Mouse (Mus musculus) adipocyte (in vitro differentiated cells): Measurements from ENCODE around the gene Naa50.

Source experiments
- DNase-seq: peaks from one replicate; pipeline ENCODE4 v3.0.0-alpha.2; 2016; ENCODE audit warnings: low spot score

Gene Naa50

GRCm38 (mm10) chr16:44139536-44140185, at the start of gene Naa50, which contains the start of gene Atp6v1a:
Naa50 (plus strand) TSS chr16:44139830.
Atp6v1a (minus strand) TSS chr16:44139705.
- DNase-seq = peak; percentile 98

DNA sequence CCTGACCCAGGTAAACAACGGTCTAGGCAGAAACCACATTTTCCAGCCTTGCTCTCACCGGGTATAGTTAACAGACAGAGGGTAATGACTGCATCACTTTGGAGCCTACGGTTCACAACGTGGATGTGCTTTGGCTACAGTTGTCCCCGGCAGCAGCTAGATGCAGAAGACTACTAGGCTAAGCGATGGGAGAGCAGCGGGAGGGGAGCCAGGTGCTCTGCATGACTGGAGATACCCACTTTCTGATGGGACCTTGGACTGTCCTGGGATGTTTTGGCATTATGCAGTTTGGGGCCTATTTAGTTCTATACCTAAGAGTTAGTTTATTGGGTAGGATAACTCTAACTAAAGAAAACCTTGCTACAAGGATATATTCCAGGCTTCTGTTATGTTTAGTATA, 40.3 kb upstream of the Naa50 start:
- no peak for DNase-seq

GRCm38 (mm10) chr16:44101181-44101710, 38.4 kb upstream of the Naa50 start:
- DNase-seq = no peak

DNA sequence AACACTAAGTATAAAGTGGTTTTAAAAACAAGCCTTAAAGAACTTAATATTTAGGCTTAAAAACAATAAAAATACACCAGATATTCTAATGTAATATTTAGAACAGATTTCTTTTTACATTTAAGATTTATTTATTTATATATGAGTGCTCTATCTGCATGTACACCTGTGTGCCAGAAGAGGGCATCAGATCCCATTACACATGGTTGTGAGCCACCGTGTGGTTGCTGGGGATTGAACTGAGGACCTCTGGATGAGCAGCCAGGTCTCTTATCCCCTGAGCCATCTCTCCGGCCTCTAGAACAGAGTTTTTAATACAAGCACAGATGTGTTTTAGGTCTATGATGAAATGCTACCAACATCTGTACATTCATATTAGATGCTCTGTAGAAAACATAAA, 36.7 kb upstream of the Naa50 start:
- DNase-seq = no peak

- DNase-seq = no peak
Measured at GRCm38 (mm10) chr16:44103806-44104766, 35.5 kb upstream of the Naa50 start.

- DNase-seq = no peak
Measured at GRCm38 (mm10) chr16:44105211-44105610, 34.4 kb upstream of the Naa50 start.

- no peak for DNase-seq
Measured at GRCm38 (mm10) chr16:44109002-44109401, 30.6 kb upstream of the Naa50 start.

DNA sequence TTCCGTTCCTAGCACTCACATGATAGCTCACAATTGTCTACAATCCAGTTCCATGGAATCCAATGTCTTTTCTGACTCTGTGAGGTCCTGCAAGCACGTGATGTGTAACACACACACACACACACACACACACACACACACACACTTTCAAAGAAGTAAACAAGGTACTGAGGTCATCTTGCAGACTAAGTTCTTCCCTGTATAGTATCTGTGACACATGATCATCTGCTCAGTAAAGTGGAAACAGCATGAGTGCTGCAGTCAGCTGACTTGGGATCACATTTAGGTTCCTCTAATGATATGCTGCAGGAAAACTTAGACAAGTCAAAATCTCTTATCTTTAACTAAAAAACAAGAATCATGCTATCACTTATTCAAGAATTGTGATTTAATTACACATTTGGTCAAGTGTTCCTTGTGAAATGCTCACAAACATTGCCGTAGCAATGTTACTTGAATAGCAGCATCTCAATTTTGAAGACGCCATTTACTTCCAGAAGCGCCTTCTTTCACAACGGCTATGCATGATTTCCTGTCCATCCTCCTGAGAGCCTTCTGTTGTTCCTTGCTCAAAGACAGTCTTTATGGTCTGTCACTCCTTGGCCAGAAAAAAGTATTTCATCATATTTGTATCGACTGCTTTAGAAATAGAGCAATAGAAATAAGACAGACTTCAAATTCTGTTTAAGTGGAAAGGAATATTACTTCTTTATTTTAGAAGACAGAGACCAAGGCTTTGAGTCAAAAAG, 19.7 kb upstream of the Naa50 start:
- DNase-seq = peak; percentile 40

GRCm38 (mm10) chr16:44122122-44122521, 17.5 kb upstream of the Naa50 start:
- DNase-seq = no peak

DNA sequence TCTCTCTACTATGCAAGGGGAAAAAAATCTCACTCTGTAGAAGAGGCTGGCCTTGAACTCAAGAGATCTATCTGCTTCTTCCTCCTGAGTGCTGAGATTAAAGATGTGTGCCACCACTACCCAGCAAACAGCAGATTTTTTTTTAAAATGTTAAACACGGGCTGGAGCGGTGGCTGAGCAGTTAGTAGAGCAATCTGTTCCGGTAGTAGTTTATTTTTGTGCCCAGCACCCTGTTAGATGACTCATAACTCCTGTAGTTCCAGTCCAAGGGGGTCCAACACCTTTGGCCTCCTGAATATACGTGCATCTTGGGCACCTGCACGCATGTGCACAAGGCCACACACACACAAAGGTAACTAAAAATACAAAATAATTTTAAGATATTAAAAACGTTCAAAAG, 17.1 kb upstream of the Naa50 start:
- DNase-seq = no peak

- peak; percentile 66 for DNase-seq
Measured at GRCm38 (mm10) chr16:44122982-44123725, 16.5 kb upstream of the Naa50 start.

DNA sequence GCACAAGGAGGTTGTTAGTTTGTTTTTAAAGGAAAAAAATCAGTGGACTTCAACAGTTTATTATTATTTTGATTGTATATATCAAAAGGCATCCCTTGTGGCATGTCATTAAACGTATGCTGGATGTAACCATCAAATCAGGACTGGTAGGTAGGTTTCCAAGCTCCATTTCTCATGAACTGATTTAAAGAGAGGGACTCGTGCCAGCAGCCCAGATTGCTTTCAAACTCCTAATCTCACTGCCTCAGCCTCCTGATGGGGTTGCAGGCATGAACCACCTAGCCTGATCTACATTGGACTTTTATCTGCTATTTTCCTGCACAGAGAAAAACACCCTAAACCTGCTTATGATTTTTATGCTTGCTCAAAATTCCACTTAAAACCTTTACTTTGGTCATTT, 15.8 kb upstream of the Naa50 start:
- no peak for DNase-seq

DNA sequence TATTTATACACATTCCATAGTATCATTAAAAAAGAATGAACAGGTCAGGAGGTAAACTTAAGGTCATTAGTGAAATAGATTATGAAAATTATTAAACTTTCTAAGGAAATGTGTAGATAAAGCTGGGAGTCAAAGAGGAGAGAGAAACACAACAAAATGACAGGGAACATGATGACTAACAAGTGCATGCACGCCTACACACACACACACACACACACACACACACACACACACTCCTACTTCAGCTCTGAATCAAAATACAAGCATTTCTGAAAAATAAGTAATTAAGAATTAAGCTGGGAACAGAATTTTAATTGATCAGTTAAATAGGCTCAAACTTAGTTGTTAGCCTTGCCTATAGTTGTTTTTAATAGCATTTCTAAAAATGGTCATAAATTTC, 14.9 kb upstream of the Naa50 start:
- no peak for DNase-seq

- no peak for DNase-seq
Measured at GRCm38 (mm10) chr16:44125436-44125835, 14.2 kb upstream of the Naa50 start.

DNA sequence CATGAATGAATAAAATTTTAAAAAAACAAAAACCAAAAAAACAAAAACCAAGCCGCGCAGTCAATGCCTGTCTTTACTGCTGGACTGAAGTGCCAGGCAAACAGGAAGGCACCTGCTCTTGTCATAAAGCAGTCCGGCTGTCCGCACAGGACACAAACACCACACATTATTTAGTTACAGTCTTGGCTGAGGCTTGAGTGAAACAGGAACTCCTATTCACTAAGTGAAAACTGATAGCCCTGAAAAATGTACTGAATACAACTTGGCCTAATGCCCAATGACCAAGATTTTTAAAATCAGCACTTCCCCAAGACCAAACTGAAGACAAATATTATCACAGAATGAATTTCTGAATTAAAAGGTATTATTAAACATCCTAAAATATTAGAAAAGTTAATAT, 13.2 kb upstream of the Naa50 start:
- no peak for DNase-seq

DNA sequence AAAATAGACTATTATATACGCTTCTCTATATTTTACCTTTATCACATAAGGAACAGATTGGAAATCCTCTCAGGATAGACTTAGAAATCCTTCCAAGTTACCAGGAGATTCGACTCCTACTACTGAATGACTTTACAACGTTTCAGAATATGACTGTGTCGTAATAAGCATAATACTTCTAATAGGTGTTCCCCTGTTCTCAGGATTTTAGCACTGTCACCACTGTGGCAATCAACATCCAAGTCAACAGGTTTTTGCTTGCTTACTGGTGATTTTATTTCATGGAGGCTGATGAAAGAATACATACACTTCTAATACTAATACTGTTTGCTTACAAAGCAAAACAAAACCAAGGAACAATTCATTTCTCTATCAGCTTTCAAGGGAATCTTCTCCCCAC, 7.3 kb upstream of the Naa50 start:
- DNase-seq = no peak

GRCm38 (mm10) chr16:44133187-44133586, 6.4 kb upstream of the Naa50 start:
- no peak for DNase-seq

- peak; percentile 65 for DNase-seq
Measured at GRCm38 (mm10) chr16:44136511-44137021, 3.1 kb upstream of the Naa50 start.

DNA sequence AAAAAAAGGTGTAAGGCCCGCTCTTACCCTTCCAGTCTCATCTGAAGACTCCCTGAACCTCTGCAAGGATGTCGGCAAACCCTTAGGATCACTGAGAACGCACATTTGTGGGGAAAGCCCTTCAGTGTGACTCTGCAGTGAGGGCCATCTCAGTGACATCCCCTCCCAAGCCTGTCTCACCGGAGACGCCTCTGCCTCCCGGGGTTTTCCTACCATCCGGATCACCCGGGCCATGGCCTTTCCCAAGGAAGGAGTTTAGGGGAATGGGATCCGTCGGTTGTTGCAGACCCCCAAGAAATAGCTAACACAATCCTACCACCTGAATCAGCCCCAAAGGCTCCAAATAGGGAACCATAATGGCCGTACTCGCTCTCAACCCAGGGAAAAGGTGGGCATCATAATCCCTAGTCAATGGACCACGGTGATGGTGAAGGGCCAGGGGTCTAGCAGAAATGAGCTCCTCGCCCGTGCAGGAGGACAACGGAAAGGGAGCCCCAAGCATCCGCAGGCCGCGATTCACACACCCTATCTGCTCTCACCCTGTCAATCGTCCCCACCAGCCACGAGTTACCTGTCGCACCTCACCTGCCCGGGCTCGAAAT, 1.2 kb upstream of the Naa50 start:
- DNase-seq = peak; percentile 51

- DNase-seq = peak; percentile 99
Measured at GRCm38 (mm10) chr16:44138979-44139535, 573 bp upstream of the Naa50 start.
